Mouse (Mus musculus): ENCODE data around the gene Gm42791. TPM values are rescaled to one million over a fixed set of nuclear protein-coding genes. Genes with fewer than 3 reads are reported as not detected.
A peak's percentile ranks its signal among the peaks of the same experiment; 100 is the strongest.

Gm42791 gene
- total and polyA plus RNA-seq, 2 experiments from 2014 or later: 5.7 TPM; not detected in 1

- Histone ChIP-seq H3K9ac (no peak overlapping the region), H3K27me3 (ENCODE audit: insufficient read depth, low read length) (no peaks in the 10 kb centered on the region), H3K4me1 (ENCODE audit: insufficient read depth) (no peaks in the 10 kb centered on the region), H3K9me3 (ENCODE audit: low read length) (no peaks in the 10 kb centered on the region), H3K36me3 (ENCODE audit: insufficient read depth) (peaks cover 55% of the 10 kb centered on the region), H3K4me3 (ENCODE audit: low read depth, low read length) (no peak overlapping the region), H3K4me2 (ENCODE audit: low read depth) (no peak overlapping the region), H3K27ac (ENCODE audit: low read depth, low read length) (no peak overlapping the region)
- no peak for TF ChIP-seq CTCF (IDR thresholded peaks at IDR 0.05; ENCODE audit: low read depth)
- 91% methylated on average over 6 of the region's 6 CpGs for WGBS
- DNase-seq: no peak
- ATAC-seq: no peak
These were observed 106.9 kb downstream of the Gm42791 start for GRCm38 (mm10) chr5:148888032-148888431.

- ATAC-seq: peak; percentile 60; the same call in 1 of the 2 replicates
- Histone ChIP-seq H3K9me3 (ENCODE audit: low read length) (no peaks in the 10 kb centered on the region), H3K4me1 (ENCODE audit: insufficient read depth) (no peaks in the 10 kb centered on the region), H3K4me2 (ENCODE audit: low read depth) (no peak overlapping the region), H3K4me3 (ENCODE audit: low read depth, low read length) (no peak overlapping the region), H3K36me3 (ENCODE audit: insufficient read depth) (peaks cover 44% of the 10 kb centered on the region), H3K9ac (no peak overlapping the region), H3K27ac (ENCODE audit: low read depth, low read length) (no peak overlapping the region), H3K27me3 (ENCODE audit: insufficient read depth, low read length) (no peaks in the 10 kb centered on the region)
- 40% methylated on average over 22 of the region's 22 CpGs for WGBS
- no peak for DNase-seq
- no peak for TF ChIP-seq CTCF (IDR thresholded peaks at IDR 0.05; ENCODE audit: low read depth)
These were observed 108.9 kb downstream of the Gm42791 start for GRCm38 (mm10) chr5:148885821-148886609.

DNA sequence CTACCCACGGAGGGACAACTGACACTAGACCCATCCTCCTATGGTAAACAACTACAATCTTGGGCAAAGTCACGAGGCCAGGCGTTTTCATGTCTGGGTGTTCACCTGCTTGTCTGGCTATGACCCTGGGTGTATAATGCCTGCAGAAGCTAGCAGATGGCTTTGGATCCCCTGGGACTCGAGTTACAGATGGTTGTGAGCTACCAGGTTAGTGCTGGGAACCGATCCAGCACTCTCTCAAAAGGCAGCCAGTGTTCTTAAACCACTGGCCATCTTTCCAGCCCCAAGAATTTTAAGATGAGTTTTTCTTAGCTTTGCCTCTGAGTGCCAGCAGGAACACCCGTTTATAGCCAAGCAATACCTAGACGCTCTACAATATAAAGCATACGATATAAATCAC lies 111.3 kb downstream of the Gm42791 start:
- Histone ChIP-seq H3K4me2 (ENCODE audit: low read depth) (no peak overlapping the region), H3K4me3 (ENCODE audit: low read depth, low read length) (no peak overlapping the region), H3K27ac (ENCODE audit: low read depth, low read length) (no peak overlapping the region), H3K27me3 (ENCODE audit: insufficient read depth, low read length) (no peaks in the 10 kb centered on the region), H3K9me3 (ENCODE audit: low read length) (no peaks in the 10 kb centered on the region), H3K36me3 (ENCODE audit: insufficient read depth) (peaks cover 35% of the 10 kb centered on the region), H3K4me1 (ENCODE audit: insufficient read depth) (no peaks in the 10 kb centered on the region), H3K9ac (no peak overlapping the region)
- ATAC-seq (no peak), DNase-seq (no peak)
- TF ChIP-seq CTCF (IDR thresholded peaks at IDR 0.05; ENCODE audit: low read depth): no peak
- WGBS: 84% methylated on average over 8 of the region's 8 CpGs

DNA sequence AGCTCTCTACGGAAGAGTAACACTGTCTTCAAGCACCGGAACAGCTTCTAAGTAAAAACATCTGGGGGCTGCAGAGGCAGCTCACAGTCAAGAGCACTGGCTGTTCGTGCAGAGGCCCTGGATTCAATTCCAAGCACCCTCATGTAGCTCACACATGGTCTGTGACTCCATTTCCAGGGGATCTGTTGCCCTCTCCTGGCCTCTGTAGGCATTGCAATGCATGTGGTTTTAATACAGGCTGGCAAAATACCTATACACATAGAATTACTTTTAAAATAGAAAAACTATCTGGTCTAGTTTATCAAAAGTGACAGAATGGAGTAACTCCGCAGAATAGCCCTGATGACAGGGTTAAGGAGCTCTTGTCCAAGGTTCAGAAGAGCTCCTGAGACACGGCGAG lies 115.7 kb downstream of the Gm42791 start:
- Histone ChIP-seq H3K9me3 (ENCODE audit: low read length) (no peaks in the 10 kb centered on the region), H3K27me3 (ENCODE audit: insufficient read depth, low read length) (no peaks in the 10 kb centered on the region), H3K9ac (no peak overlapping the region), H3K4me2 (ENCODE audit: low read depth) (no peak overlapping the region), H3K4me1 (ENCODE audit: insufficient read depth) (no peaks in the 10 kb centered on the region), H3K4me3 (ENCODE audit: low read depth, low read length) (no peak overlapping the region), H3K27ac (ENCODE audit: low read depth, low read length) (no peak overlapping the region), H3K36me3 (ENCODE audit: insufficient read depth) (peaks cover 46% of the 10 kb centered on the region)
- ATAC-seq: no peak
- no peak for DNase-seq
- WGBS: 91% methylated on average over 6 of the region's 6 CpGs
- TF ChIP-seq CTCF (IDR thresholded peaks at IDR 0.05; ENCODE audit: low read depth): peak; percentile 38; the same call in 1 of the 2 replicates

- H3K27me3 ChIP-seq (ENCODE audit: insufficient read depth, low read length): no peaks in the 10 kb centered on the region
- H3K4me1 ChIP-seq (ENCODE audit: insufficient read depth): no peaks in the 10 kb centered on the region
- H3K9me3 ChIP-seq (ENCODE audit: low read length): no peaks in the 10 kb centered on the region
- H3K27ac ChIP-seq (ENCODE audit: low read depth, low read length): no peak overlapping the region
- 88% methylated on average over 8 of the region's 8 CpGs for WGBS
- H3K9ac ChIP-seq: no peak overlapping the region
- no peak overlapping the region for H3K4me3 ChIP-seq (ENCODE audit: low read depth, low read length)
- H3K4me2 ChIP-seq (ENCODE audit: low read depth): no peak overlapping the region
- DNase-seq (no peak), ATAC-seq (no peak)
- TF ChIP-seq CTCF (IDR thresholded peaks at IDR 0.05; ENCODE audit: low read depth): no peak
- H3K36me3 ChIP-seq (ENCODE audit: insufficient read depth): peaks cover 44% of the 10 kb centered on the region
These were observed 121.8 kb downstream of the Gm42791 start for GRCm38 (mm10) chr5:148873116-148873515.

DNA sequence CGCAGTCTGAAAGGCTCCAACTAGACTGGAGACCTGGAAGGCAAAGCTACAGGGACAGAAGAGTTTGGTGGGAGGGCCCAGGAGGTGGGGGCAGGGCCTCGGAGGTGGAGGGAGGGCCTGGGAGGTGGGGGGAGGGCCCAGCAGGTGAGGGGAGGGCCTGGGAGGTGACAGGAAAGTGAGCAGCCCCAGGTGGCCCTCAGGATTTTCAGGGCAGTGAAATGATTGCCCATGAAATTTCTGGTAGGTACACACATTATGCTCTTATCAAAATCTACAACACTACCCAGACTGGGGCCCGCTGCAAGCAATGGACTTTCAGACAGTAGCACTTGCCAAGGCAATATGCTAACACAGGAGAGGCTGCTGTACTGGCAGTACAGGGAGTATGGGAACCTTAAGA lies 125.4 kb downstream of the Gm42791 start:
- Histone ChIP-seq H3K9me3 (ENCODE audit: low read length) (no peaks in the 10 kb centered on the region), H3K4me2 (ENCODE audit: low read depth) (no peak overlapping the region), H3K27ac (ENCODE audit: low read depth, low read length) (no peak overlapping the region), H3K36me3 (ENCODE audit: insufficient read depth) (peaks cover 21% of the 10 kb centered on the region; the same call in 1 of the 2 replicates), H3K27me3 (ENCODE audit: insufficient read depth, low read length) (no peaks in the 10 kb centered on the region), H3K4me1 (ENCODE audit: insufficient read depth) (no peaks in the 10 kb centered on the region), H3K9ac (no peak overlapping the region), H3K4me3 (ENCODE audit: low read depth, low read length) (no peak overlapping the region)
- no peak for TF ChIP-seq CTCF (IDR thresholded peaks at IDR 0.05; ENCODE audit: low read depth)
- DNase-seq (no peak), ATAC-seq (no peak)
- WGBS: 55% methylated on average over 3 of the region's 3 CpGs

- H3K36me3 ChIP-seq (ENCODE audit: insufficient read depth): peaks cover 7% of the 10 kb centered on the region; the same call in 1 of the 2 replicates
- no peak overlapping the region for H3K9ac ChIP-seq
- no peak overlapping the region for H3K27ac ChIP-seq (ENCODE audit: low read depth, low read length)
- H3K9me3 ChIP-seq (ENCODE audit: low read length): no peaks in the 10 kb centered on the region
- H3K4me3 ChIP-seq (ENCODE audit: low read depth, low read length): no peak overlapping the region
- no peak for DNase-seq
- ATAC-seq: no peak
- no peak for TF ChIP-seq CTCF (IDR thresholded peaks at IDR 0.05; ENCODE audit: low read depth)
- no peak overlapping the region for H3K4me2 ChIP-seq (ENCODE audit: low read depth)
- no peaks in the 10 kb centered on the region for H3K4me1 ChIP-seq (ENCODE audit: insufficient read depth)
- no peaks in the 10 kb centered on the region for H3K27me3 ChIP-seq (ENCODE audit: insufficient read depth, low read length)
- 85% methylated on average over 6 of the region's 6 CpGs for WGBS
These were observed 127.2 kb downstream of the Gm42791 start for GRCm38 (mm10) chr5:148867766-148868165.

Data from forebrain, postnatal 0 days (tissue).